Mouse (Mus musculus): ENCODE results near the gene Phactr3. TPM values are rescaled to one million over a fixed set of nuclear protein-coding genes. Genes with fewer than 3 reads are reported as not detected.

Gene Phactr3
- polyA plus RNA-seq, 1 experiment, result 0.32 TPM

DNA sequence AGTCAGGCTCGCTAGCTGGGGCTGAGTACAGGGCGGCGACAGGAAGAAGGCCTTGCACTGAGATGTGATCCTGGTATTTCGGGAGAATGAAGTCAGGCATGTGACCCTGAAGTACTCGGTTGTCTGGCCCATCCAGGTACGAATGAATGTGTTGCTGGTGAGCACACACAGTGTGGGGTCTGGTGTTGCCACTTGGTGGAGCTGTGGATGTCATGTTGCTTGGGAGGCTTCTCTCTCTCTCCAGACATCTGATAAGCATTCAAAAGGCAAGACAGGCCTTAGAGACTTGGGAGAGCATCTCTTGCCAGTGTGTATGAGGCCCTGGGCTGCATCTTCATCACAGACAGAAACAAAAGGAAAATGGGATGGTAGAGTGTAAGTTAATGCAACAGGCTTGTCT lies 77.3 kb downstream of the Phactr3 start:
- TF ChIP-seq POLR2A (IDR thresholded peaks at IDR 0.05; ENCODE audit: control insufficient read depth, extremely low read depth, insufficient read depth, low read length, poor library complexity) (no peak), CTCF (IDR thresholded peaks at IDR 0.05; ENCODE audit: borderline replicate concordance, control insufficient read depth, extremely low read depth, insufficient read depth, low read length, poor library complexity) (no peak)
- Histone ChIP-seq H3K27ac (ENCODE audit: control insufficient read depth, insufficient read depth, low read length) (no peak overlapping the region), H3K36me3 (ENCODE audit: control insufficient read depth, insufficient read depth, low read length) (no peaks in the 10 kb centered on the region)

DNA sequence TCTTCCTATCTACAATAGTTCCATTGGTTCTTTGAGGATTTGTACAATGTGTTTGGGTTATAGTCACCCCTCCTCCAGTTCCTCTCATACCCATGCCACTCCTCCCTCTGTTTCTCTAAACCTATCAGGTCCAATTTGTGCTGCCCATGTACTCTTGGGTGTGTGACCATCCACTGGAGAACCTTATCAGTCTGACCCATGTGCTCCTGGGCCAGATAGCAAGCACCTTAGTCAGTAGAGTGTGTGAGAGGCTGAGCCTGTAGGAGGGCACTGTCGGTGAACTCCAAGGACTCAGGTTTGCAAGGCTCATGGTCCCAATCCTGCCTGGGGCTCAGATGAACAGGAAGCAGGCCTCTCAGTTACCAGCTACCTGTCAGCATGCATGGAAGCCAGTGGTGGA lies 78.8 kb downstream of the Phactr3 start:
- 31% methylated on average over 1 of the region's 1 CpGs for WGBS
- no peak for DNase-seq
- Histone ChIP-seq H3K4me3 (ENCODE audit: control insufficient read depth, insufficient read depth, low read length) (no peak overlapping the region), H3K36me3 (ENCODE audit: control insufficient read depth, insufficient read depth, low read length) (no peaks in the 10 kb centered on the region), H3K4me1 (replicated peaks; ENCODE audit: control insufficient read depth, insufficient read depth, low read length) (no peaks in the 10 kb centered on the region), H3K27me3 (ENCODE audit: control insufficient read depth, insufficient read depth, low read length) (no peaks in the 10 kb centered on the region), H3K27ac (ENCODE audit: control insufficient read depth, insufficient read depth, low read length) (no peak overlapping the region)
- TF ChIP-seq POLR2A (IDR thresholded peaks at IDR 0.05; ENCODE audit: control insufficient read depth, extremely low read depth, insufficient read depth, low read length, poor library complexity) (no peak), CTCF (IDR thresholded peaks at IDR 0.05; ENCODE audit: borderline replicate concordance, control insufficient read depth, extremely low read depth, insufficient read depth, low read length, poor library complexity) (no peak)

More for the DNA sequence above, 77.3 kb downstream of the Phactr3 start:
- WGBS, result 94% methylated on average over 6 of the region's 6 CpGs
- Histone ChIP-seq H3K27me3 (ENCODE audit: control insufficient read depth, insufficient read depth, low read length) (no peaks in the 10 kb centered on the region), H3K4me1 (replicated peaks; ENCODE audit: control insufficient read depth, insufficient read depth, low read length) (no peaks in the 10 kb centered on the region), H3K4me3 (ENCODE audit: control insufficient read depth, insufficient read depth, low read length) (no peak overlapping the region)
- no peak for DNase-seq

DNA sequence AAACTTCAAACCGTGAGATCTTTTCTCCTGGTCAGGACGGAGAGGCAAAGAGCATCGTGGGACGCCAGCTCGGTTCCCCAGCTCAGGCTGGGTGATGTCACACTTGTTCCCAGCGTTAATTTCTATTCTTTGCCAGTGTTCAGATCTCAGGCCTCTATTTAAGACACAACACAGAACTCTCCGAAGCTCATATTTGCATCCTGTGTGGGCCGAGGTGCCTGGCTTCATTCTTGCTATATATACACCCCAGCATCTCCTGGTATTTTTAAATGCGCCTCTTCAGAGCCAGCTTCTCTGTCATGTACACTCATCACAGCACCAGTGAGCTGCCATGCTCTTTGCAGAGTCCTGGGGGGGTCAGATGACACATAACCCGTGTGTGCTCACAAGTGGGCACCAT lies 85.7 kb downstream of the Phactr3 start:
- TF ChIP-seq CTCF (IDR thresholded peaks at IDR 0.05; ENCODE audit: borderline replicate concordance, control insufficient read depth, extremely low read depth, insufficient read depth, low read length, poor library complexity), result no peak
- TF ChIP-seq POLR2A (IDR thresholded peaks at IDR 0.05; ENCODE audit: control insufficient read depth, extremely low read depth, insufficient read depth, low read length, poor library complexity), result no peak
- Histone ChIP-seq H3K36me3 (ENCODE audit: control insufficient read depth, insufficient read depth, low read length) (no peaks in the 10 kb centered on the region), H3K27ac (ENCODE audit: control insufficient read depth, insufficient read depth, low read length) (no peak overlapping the region), H3K4me1 (replicated peaks; ENCODE audit: control insufficient read depth, insufficient read depth, low read length) (no peaks in the 10 kb centered on the region), H3K4me3 (ENCODE audit: control insufficient read depth, insufficient read depth, low read length) (no peak overlapping the region), H3K27me3 (ENCODE audit: control insufficient read depth, insufficient read depth, low read length) (no peaks in the 10 kb centered on the region; the same call in 1 of the 2 replicates)
- no peak for DNase-seq
- 88% methylated on average over 10 of the region's 10 CpGs for WGBS

DNA sequence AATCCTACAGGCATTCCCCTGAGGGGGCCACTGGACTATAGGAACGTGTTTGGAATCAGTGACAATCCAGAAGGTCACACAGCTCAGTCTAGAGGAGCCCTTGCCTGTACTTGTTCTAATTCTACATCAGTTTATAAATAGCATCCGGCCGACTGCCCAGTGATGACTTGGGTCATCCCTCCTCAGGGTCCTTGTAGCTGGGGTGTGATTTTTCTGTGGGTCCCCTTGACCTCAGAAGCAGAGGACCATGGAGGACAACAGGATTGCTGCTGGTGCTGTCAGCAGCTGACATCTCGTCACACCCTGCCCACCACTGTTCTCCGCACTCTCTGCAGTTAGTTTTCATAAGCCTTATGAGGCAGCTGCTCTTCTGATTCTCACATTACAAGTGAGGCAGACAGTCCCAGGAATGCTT lies 89.4 kb downstream of the Phactr3 start:
- H3K27me3 ChIP-seq (ENCODE audit: control insufficient read depth, insufficient read depth, low read length), result no peaks in the 10 kb centered on the region; the same call in 1 of the 2 replicates
- no peak overlapping the region for H3K27ac ChIP-seq (ENCODE audit: control insufficient read depth, insufficient read depth, low read length)
- no peak overlapping the region for H3K4me3 ChIP-seq (ENCODE audit: control insufficient read depth, insufficient read depth, low read length)
- no peak for TF ChIP-seq POLR2A (IDR thresholded peaks at IDR 0.05; ENCODE audit: control insufficient read depth, extremely low read depth, insufficient read depth, low read length, poor library complexity)
- no peak for TF ChIP-seq CTCF (IDR thresholded peaks at IDR 0.05; ENCODE audit: borderline replicate concordance, control insufficient read depth, extremely low read depth, insufficient read depth, low read length, poor library complexity)
- WGBS, result 76% methylated on average over 5 of the region's 5 CpGs
- no peaks in the 10 kb centered on the region for H3K36me3 ChIP-seq (ENCODE audit: control insufficient read depth, insufficient read depth, low read length)
- no peaks in the 10 kb centered on the region for H3K4me1 ChIP-seq (replicated peaks; ENCODE audit: control insufficient read depth, insufficient read depth, low read length)
- DNase-seq, result no peak

DNA sequence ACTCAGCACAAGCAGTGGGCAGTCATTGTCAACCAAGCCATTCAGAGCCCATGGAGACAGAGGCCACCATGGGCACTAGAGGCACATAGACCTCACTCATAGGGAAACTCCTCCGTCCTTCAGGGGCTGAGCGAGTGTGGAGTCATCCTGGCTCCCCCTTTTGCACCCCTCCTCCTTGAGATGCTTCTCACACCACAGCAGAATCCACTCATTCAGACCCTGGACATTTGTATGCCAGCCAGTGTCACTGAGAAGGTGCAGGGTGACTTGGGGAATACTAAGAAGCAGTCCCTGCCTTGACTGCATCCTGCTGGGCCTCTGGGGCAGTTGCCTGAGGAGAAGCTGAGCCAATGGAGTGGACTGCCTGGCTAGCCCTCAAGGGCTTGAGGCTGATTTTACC lies 95.1 kb downstream of the Phactr3 start:
- Histone ChIP-seq H3K27ac (ENCODE audit: control insufficient read depth, insufficient read depth, low read length) (no peak overlapping the region), H3K4me3 (ENCODE audit: control insufficient read depth, insufficient read depth, low read length) (no peak overlapping the region), H3K36me3 (ENCODE audit: control insufficient read depth, insufficient read depth, low read length) (no peaks in the 10 kb centered on the region), H3K4me1 (replicated peaks; ENCODE audit: control insufficient read depth, insufficient read depth, low read length) (no peaks in the 10 kb centered on the region), H3K27me3 (ENCODE audit: control insufficient read depth, insufficient read depth, low read length) (no peaks in the 10 kb centered on the region)
- 97% methylated on average over 2 of the region's 2 CpGs for WGBS
- no peak for DNase-seq
- TF ChIP-seq POLR2A (IDR thresholded peaks at IDR 0.05; ENCODE audit: control insufficient read depth, extremely low read depth, insufficient read depth, low read length, poor library complexity) (no peak), CTCF (IDR thresholded peaks at IDR 0.05; ENCODE audit: borderline replicate concordance, control insufficient read depth, extremely low read depth, insufficient read depth, low read length, poor library complexity) (no peak)

DNA sequence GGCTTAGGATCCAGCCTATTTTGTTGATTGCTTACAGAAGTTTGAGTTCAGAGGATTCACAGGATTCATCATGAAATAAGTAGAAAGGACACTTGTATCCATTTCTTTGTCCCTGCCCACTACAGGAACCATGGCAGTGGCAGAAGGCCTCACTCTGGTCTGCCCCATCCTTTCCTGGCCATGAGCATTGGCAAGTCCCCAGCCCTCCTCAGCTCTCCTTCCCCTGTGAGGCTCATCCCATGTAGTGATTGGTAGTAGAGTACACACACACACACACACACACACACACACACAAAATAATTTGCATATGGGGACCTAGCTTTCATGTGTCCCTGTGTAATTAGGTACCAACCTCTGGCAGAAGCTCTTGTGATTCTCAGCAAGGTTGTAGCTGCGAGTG lies 95.8 kb downstream of the Phactr3 start:
- no peaks in the 10 kb centered on the region for H3K4me1 ChIP-seq (replicated peaks; ENCODE audit: control insufficient read depth, insufficient read depth, low read length)
- no peak for DNase-seq
- no peak overlapping the region for H3K27ac ChIP-seq (ENCODE audit: control insufficient read depth, insufficient read depth, low read length)
- no peak for TF ChIP-seq CTCF (IDR thresholded peaks at IDR 0.05; ENCODE audit: borderline replicate concordance, control insufficient read depth, extremely low read depth, insufficient read depth, low read length, poor library complexity)
- no peak for TF ChIP-seq POLR2A (IDR thresholded peaks at IDR 0.05; ENCODE audit: control insufficient read depth, extremely low read depth, insufficient read depth, low read length, poor library complexity)
- WGBS, result 82% methylated on average over 1 of the region's 1 CpGs
- H3K36me3 ChIP-seq (ENCODE audit: control insufficient read depth, insufficient read depth, low read length), result no peaks in the 10 kb centered on the region
- no peaks in the 10 kb centered on the region for H3K27me3 ChIP-seq (ENCODE audit: control insufficient read depth, insufficient read depth, low read length)
- no peak overlapping the region for H3K4me3 ChIP-seq (ENCODE audit: control insufficient read depth, insufficient read depth, low read length)

DNA sequence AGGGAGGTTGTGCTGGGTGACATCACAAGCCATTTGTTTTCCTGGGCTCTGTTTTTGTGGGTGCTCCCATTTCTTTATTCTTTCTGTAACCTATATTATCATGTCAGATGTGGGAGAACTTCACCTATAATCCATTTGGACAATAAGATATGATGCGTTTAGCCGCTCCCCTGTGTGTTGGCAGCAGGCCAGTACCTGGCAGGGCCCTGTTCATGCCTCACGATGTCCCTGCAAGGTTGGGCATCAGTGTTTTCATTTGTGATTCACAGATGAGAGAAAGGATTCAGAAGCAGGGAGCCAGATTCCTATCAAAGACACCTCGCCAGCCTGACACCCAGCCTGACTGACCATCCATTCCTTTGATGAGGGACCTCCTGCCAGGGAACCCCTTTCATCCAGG lies 99.7 kb downstream of the Phactr3 start:
- TF ChIP-seq CTCF (IDR thresholded peaks at IDR 0.05; ENCODE audit: borderline replicate concordance, control insufficient read depth, extremely low read depth, insufficient read depth, low read length, poor library complexity) (no peak), POLR2A (IDR thresholded peaks at IDR 0.05; ENCODE audit: control insufficient read depth, extremely low read depth, insufficient read depth, low read length, poor library complexity) (no peak)
- Histone ChIP-seq H3K36me3 (ENCODE audit: control insufficient read depth, insufficient read depth, low read length) (no peaks in the 10 kb centered on the region), H3K27me3 (ENCODE audit: control insufficient read depth, insufficient read depth, low read length) (no peaks in the 10 kb centered on the region), H3K4me1 (replicated peaks; ENCODE audit: control insufficient read depth, insufficient read depth, low read length) (no peaks in the 10 kb centered on the region), H3K27ac (ENCODE audit: control insufficient read depth, insufficient read depth, low read length) (no peak overlapping the region), H3K4me3 (ENCODE audit: control insufficient read depth, insufficient read depth, low read length) (no peak overlapping the region)
- WGBS, result 90% methylated on average over 4 of the region's 4 CpGs
- no peak for DNase-seq
